Mouse (Mus musculus) heart, embryonic 12.5 days (tissue): Measurements from ENCODE around the gene Fam120a. TPM values are rescaled to one million over a fixed set of nuclear protein-coding genes. Genes with fewer than 3 reads are reported as not detected.

Experiments used
- ATAC-seq: fragments of 200-750 bp; cut with Nextera tagmentation; 2 replicates; pipeline ENCODE4 v1.8.0; 2017; ENCODE audit warnings: moderate TSS enrichment, moderate library complexity; ENCODE audit not compliant: insufficient number of reproducible peaks, low FRiP score
- H3K27ac ChIP-seq: fragments of 300-500 bp; sonication (generic); 2 replicates; pipeline ENCODE4 v1.5.1; 2016; ENCODE audit warnings: mild to moderate bottlenecking, moderate library complexity; ENCODE audit not compliant: poor library complexity, severe bottlenecking
- H3K27me3 ChIP-seq: fragments of 300-500 bp; sonication (generic); replicated peaks from 2 replicates; pipeline ENCODE4 v1.6.1; 2016; ENCODE audit warnings: mild to moderate bottlenecking, moderate library complexity
- H3K36me3 ChIP-seq: fragments of 300-500 bp; sonication (generic); 2 replicates; pipeline ENCODE4 v1.6.1; 2016; ENCODE audit warnings: mild to moderate bottlenecking, moderate library complexity
- H3K4me1 ChIP-seq: fragments of 300-500 bp; sonication (generic); replicated peaks from 2 replicates; pipeline ENCODE4 v1.6.1; 2016; ENCODE audit warnings: mild to moderate bottlenecking
- H3K4me2 ChIP-seq: fragments of 300-500 bp; sonication (generic); 2 replicates; pipeline ENCODE4 v1.6.1; 2016; ENCODE audit warnings: mild to moderate bottlenecking, moderate library complexity
- H3K4me3 ChIP-seq: fragments of 300-500 bp; sonication (generic); 2 replicates; pipeline ENCODE4 v1.5.1; 2016; ENCODE audit warnings: mild to moderate bottlenecking
- H3K9ac ChIP-seq: fragments of 300-500 bp; sonication (generic); 2 replicates; pipeline ENCODE4 v1.6.1; 2016; ENCODE audit warnings: mild to moderate bottlenecking, moderate library complexity
- H3K9me3 ChIP-seq: fragments of 300-500 bp; sonication (generic); replicated peaks from 2 replicates; pipeline ENCODE4 v1.6.1; 2016; ENCODE audit warnings: mild to moderate bottlenecking, moderate library complexity
- WGBS: fragments of 180-500 bp; shearing (Covaris S2); methylation state at CpG from one replicate; pipeline ENCODE4 v1.1.7; 2016; 5-methylcytosine and 5-hydroxymethylcytosine counted together
- polyA plus RNA-seq: library from polyadenylated mRNA; unstranded; fragments of >200 nt; fragmentation: Nextera tagmentation; extraction: Ambion mirVana; gene quantifications from 2 replicates; pipeline ENCODE4 v1.2.1, GENCODE M21; 2016

The Fam120a gene
- polyA plus RNA-seq, 1 experiment from 2014 or later, result 20.7 TPM

GRCm38 (mm10) chr13:48990138-48990537 is 22.3 kb upstream of the Fam120a start:
- no peak overlapping the region for H3K27ac ChIP-seq
- H3K4me3 ChIP-seq, result no peak overlapping the region
- 53% methylated on average over 2 of the region's 2 CpGs for WGBS
- no peak overlapping the region for H3K4me2 ChIP-seq
- no peaks in the 10 kb centered on the region for H3K27me3 ChIP-seq
- H3K36me3 ChIP-seq, result no peaks in the 10 kb centered on the region
- no peak overlapping the region for H3K9ac ChIP-seq
- ATAC-seq, result peak; percentile 53; the same call in 1 of the 2 replicates
- H3K4me1 ChIP-seq, result peaks cover 7% of the 10 kb centered on the region; the same call in 1 of the 2 replicates
- no peaks in the 10 kb centered on the region for H3K9me3 ChIP-seq

DNA sequence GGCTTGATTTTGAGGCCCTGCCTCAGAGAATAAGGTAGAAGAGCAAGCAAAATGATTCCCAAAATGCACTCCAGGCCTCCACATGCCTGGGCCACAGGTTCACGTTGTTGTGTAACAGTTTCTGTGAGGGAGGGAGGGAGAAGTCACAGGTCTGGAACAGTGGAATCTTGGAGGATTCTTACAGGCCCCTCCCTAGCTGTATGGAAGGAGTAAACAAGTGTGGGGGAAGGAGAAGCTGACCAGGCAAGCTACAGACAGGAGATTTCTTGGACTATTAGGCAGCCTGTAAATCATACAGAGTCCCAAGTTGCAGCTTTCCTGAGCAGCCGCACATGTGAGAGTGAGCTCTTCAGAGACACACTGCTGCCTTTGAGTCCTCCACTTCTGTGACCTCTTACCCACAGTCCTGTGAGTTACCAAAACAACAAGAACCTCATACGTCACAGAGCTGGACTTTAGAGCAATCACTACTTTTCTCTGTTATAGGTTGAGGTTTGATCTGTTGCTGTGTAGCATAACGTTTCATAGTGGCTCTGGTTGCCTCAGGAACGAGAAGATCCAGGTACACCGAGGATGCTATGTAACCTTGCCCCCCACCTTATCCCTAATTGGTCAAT is 14.8 kb upstream of the Fam120a start:
- no peak overlapping the region for H3K4me2 ChIP-seq
- H3K9me3 ChIP-seq, result no peaks in the 10 kb centered on the region
- ATAC-seq, result no peak; the same call in 1 of the 2 replicates
- H3K4me3 ChIP-seq, result no peak overlapping the region
- H3K27ac ChIP-seq, result no peak overlapping the region
- no peak overlapping the region for H3K9ac ChIP-seq
- no peaks in the 10 kb centered on the region for H3K36me3 ChIP-seq
- H3K27me3 ChIP-seq, result no peaks in the 10 kb centered on the region
- 74% methylated on average over 6 of the region's 6 CpGs for WGBS
- H3K4me1 ChIP-seq, result peaks cover 5% of the 10 kb centered on the region

DNA sequence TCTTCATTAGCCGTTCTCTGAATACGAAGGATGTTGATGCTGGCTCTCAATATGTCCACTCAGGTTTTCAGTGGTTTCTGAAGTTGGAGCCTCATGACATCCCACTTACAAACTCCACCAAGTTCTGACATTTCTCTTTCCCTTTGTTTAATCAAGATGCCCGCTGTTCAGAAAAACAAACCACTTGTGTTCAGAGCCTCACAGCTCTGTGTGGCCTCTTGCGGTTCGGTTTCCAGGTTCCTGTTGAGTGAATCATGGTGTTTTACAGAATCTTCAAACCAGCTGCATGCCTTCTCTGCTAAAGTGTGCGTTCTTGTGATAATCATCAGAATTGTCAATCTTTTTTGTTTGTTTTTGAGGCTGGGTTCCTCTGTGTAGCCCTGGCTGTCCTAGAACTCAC is 11.3 kb upstream of the Fam120a start:
- peaks cover 5% of the 10 kb centered on the region for H3K4me1 ChIP-seq
- H3K9me3 ChIP-seq, result no peaks in the 10 kb centered on the region
- H3K27me3 ChIP-seq, result no peaks in the 10 kb centered on the region
- 76% methylated on average over 6 of the region's 6 CpGs for WGBS
- ATAC-seq, result no peak
- H3K27ac ChIP-seq, result no peak overlapping the region
- H3K9ac ChIP-seq, result no peak overlapping the region
- no peaks in the 10 kb centered on the region for H3K36me3 ChIP-seq
- H3K4me2 ChIP-seq, result no peak overlapping the region
- no peak overlapping the region for H3K4me3 ChIP-seq

DNA sequence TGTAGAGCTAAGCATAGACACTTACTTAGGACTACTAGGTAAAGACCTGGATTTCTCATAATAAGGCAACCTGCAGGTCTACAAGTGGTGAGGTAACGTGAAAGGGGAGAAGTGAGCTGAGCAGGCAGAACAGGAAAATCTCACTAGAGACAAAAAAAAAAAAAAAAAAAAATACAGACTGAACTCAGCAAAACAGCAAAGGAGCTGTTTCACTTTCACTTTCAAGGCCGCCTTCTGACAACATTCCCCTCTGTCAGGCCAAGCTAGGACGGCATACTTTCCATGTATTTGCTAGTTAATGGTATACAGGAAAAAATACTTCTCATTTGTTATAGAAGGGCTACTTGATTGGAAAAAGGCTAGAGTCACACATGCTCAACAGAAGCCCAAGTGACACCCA is 10.0 kb upstream of the Fam120a start:
- Histone ChIP-seq H3K4me3 (no peak overlapping the region), H3K27ac (no peak overlapping the region), H3K27me3 (no peaks in the 10 kb centered on the region), H3K9me3 (no peaks in the 10 kb centered on the region), H3K4me2 (peak overlapping the region; percentile 30; the same call in 1 of the 2 replicates), H3K4me1 (peaks cover 5% of the 10 kb centered on the region), H3K9ac (no peak overlapping the region), H3K36me3 (no peaks in the 10 kb centered on the region)
- no peak for ATAC-seq
- WGBS, result 63% methylated on average over 3 of the region's 3 CpGs

GRCm38 (mm10) chr13:48974699-48975098 is 6.9 kb upstream of the Fam120a start:
- H3K4me1 ChIP-seq, result peaks cover 16% of the 10 kb centered on the region
- H3K36me3 ChIP-seq, result peaks cover 9% of the 10 kb centered on the region; the same call in 1 of the 2 replicates
- no peak overlapping the region for H3K4me2 ChIP-seq
- H3K9me3 ChIP-seq, result no peaks in the 10 kb centered on the region
- 89% methylated on average over 2 of the region's 2 CpGs for WGBS
- no peak overlapping the region for H3K27ac ChIP-seq
- no peak overlapping the region for H3K4me3 ChIP-seq
- no peak overlapping the region for H3K9ac ChIP-seq
- H3K27me3 ChIP-seq, result no peaks in the 10 kb centered on the region
- ATAC-seq, result no peak

DNA sequence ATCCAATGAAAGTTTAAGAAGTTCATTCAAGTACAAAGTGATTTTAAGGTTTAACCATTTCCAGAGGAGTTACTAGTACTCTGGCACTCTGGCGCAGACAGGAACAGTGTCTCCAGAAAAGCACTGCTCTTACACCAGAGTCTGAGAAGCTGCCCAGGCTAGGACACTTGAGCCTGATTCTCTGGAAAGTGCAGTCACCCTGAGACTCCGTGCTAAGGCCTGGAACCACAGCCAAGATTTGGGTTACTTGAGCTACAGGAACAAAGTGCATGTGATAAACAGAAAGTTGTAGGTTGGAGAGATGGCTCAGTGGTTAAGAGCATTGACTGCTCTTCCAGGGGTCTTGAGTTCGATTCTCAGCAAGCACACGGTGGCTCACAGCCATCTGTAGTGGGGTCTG is 6.4 kb upstream of the Fam120a start:
- Histone ChIP-seq H3K9me3 (no peaks in the 10 kb centered on the region), H3K4me3 (no peak overlapping the region), H3K27ac (no peak overlapping the region), H3K4me1 (peaks cover 17% of the 10 kb centered on the region), H3K36me3 (peaks cover 9% of the 10 kb centered on the region; the same call in 1 of the 2 replicates), H3K4me2 (no peak overlapping the region), H3K9ac (no peak overlapping the region), H3K27me3 (no peaks in the 10 kb centered on the region)
- WGBS, result 82% methylated on average over 4 of the region's 4 CpGs
- ATAC-seq, result no peak

GRCm38 (mm10) chr13:48973231-48973630 is 5.4 kb upstream of the Fam120a start:
- Histone ChIP-seq H3K27me3 (no peaks in the 10 kb centered on the region), H3K4me1 (peaks cover 13% of the 10 kb centered on the region), H3K9me3 (no peaks in the 10 kb centered on the region), H3K27ac (no peak overlapping the region), H3K36me3 (peaks cover 9% of the 10 kb centered on the region; the same call in 1 of the 2 replicates), H3K4me3 (no peak overlapping the region), H3K9ac (no peak overlapping the region), H3K4me2 (no peak overlapping the region)
- no peak for ATAC-seq
- WGBS, result 68% methylated on average over 5 of the region's 5 CpGs

- Histone ChIP-seq H3K27me3 (no peaks in the 10 kb centered on the region), H3K36me3 (peaks cover 9% of the 10 kb centered on the region; the same call in 1 of the 2 replicates), H3K9ac (no peak overlapping the region), H3K4me1 (peaks cover 19% of the 10 kb centered on the region), H3K4me3 (no peak overlapping the region), H3K27ac (no peak overlapping the region), H3K4me2 (no peak overlapping the region), H3K9me3 (no peaks in the 10 kb centered on the region)
- WGBS, result 64% methylated on average over 5 of the region's 5 CpGs
- no peak for ATAC-seq
Measured at GRCm38 (mm10) chr13:48971033-48971432, 3.2 kb upstream of the Fam120a start.

- peaks cover 21% of the 10 kb centered on the region for H3K4me1 ChIP-seq
- ATAC-seq, result no peak
- no peak overlapping the region for H3K27ac ChIP-seq
- H3K9me3 ChIP-seq, result no peaks in the 10 kb centered on the region
- no peaks in the 10 kb centered on the region for H3K27me3 ChIP-seq
- H3K4me2 ChIP-seq, result no peak overlapping the region
- no peak overlapping the region for H3K4me3 ChIP-seq
- no peak overlapping the region for H3K9ac ChIP-seq
- WGBS, result 79% methylated on average over 13 of the region's 13 CpGs
- H3K36me3 ChIP-seq, result peaks cover 9% of the 10 kb centered on the region; the same call in 1 of the 2 replicates
Measured at GRCm38 (mm10) chr13:48970566-48970965, 2.7 kb upstream of the Fam120a start.

DNA sequence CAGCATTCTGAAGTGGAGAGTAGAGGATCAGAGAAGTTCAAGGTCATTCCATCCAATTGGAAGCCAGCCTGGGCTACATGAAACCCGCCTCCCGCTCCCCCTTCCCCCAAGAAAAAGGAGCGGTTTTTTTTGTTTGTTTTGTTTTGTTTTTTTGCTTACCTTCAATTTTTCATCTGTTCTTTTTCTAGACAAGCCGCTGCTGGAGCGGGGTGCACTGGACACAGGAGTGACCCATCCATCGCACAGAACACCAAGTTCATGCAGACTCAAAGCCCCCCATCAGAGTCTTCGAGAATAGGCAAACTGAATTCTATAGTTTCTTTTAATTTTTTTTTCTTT is 902 bp upstream of the Fam120a start:
- H3K4me2 ChIP-seq, result peak overlapping the region; percentile 87
- H3K4me1 ChIP-seq, result peaks cover 36% of the 10 kb centered on the region
- H3K27me3 ChIP-seq, result no peaks in the 10 kb centered on the region
- peak overlapping the region; percentile 98 for H3K27ac ChIP-seq
- no peaks in the 10 kb centered on the region for H3K9me3 ChIP-seq
- ATAC-seq, result no peak
- H3K36me3 ChIP-seq, result peaks cover 13% of the 10 kb centered on the region; the same call in 1 of the 2 replicates
- WGBS, result 11% methylated on average over 7 of the region's 7 CpGs
- H3K4me3 ChIP-seq, result peak overlapping the region; percentile 91
- peak overlapping the region; percentile 91 for H3K9ac ChIP-seq

DNA sequence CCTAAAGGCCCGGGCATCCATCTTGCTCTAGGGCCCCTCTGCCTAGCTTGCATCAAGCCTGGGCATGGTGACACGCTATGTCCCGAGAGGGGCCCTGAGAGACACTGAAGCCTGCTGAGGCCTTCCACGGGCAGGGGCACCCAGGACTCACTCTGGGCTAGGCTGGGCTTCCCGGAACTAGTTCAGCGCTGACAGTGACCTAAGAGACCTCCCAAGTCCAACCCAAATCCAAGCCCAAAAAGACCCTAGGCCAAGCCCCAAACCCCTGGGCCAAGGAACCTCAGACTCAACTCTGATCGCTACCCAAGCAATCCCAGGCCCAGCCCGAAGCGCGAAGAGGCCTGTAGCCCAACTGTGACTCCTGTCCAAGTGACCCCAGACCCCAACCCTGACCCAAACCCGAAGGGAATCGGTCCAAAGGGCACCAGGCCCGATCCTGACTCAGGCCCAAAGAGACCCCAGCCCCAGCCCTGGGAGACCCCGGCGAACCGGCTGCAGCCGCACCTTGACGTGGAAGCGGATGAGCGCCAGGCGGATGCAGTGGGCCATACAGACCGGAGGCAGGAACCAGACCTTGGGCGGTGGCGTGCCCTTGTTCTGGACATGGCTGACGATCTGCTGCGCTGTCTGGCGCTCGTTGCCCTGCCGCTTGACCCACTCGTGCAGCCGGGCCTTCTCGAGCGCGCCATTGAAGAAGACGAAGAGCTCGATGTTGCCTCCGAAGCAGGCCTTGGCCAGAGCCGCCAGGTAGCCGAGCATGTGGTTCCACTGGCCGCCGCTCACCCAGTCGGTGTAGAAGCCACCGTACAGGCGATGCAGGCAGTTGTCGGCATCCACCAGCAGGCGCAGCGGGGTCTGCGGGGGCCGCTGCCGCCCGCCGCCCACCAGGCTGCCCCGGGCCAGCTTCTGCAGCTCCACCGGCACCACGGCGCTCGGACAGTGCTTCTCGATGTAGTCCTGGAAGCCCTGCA is 681 bp downstream of the Fam120a start:
- Histone ChIP-seq H3K27me3 (no peaks in the 10 kb centered on the region), H3K36me3 (peaks cover 13% of the 10 kb centered on the region; the same call in 1 of the 2 replicates), H3K9ac (peak overlapping the region; percentile 91), H3K4me1 (peaks cover 47% of the 10 kb centered on the region), H3K9me3 (no peaks in the 10 kb centered on the region), H3K27ac (peak overlapping the region; percentile 98), H3K4me2 (peak overlapping the region; percentile 87), H3K4me3 (peak overlapping the region; percentile 91)
- under 1% methylated on average over 58 of the region's 58 CpGs for WGBS
- ATAC-seq, result peak; percentile 15; the same call in 1 of the 2 replicates
